ENCODE assay signal across 11 mouse cellular contexts in genomic region chr19:6652775-6653174, GRCm38 (mm10).
A peak's percentile ranks its signal among the peaks of the same experiment; 100 is the strongest.
DNase-seq lines count a peak whose midpoint lies in the region; ATAC-seq and TF ChIP-seq lines count a peak whose summit lies in the region.
"Had no signal": no experiment of that assay in that cellular context is flagged by ENCODE, and none has a peak within 500 bp of the region (broad histone marks: within the 10 kb centered on the region; RNA-seq: fewer than 3 reads in every experiment).

No protein-coding gene starts in this region.

- DNase-seq in cerebellum, adult 2 months: no peak
- no peak for DNase-seq in cerebellum, adult 9-10 months
- no peak for DNase-seq in left cerebral cortex, adult 2 months (ENCODE audit: extremely low spot score in 1 of 2, low spot score in 2 of 2)
- DNase-seq in left cerebral cortex, adult 9 months (ENCODE audit: low spot score in 2 of 2): no peak
- no peak for DNase-seq in liver, embryonic 14.5 days (ENCODE audit: low read depth in 3 of 3, low spot score in 3 of 3)
- no peak for DNase-seq in left cerebral cortex, postnatal 14 days (ENCODE audit: low spot score in 2 of 2)
- DNase-seq: cerebellum, adult 11 months had no signal

- intact Hi-C loops in left cerebral cortex, adult 2 months (cut with DNase I): no loop called here
- intact Hi-C loops in left cerebral cortex, postnatal 14 days (cut with DNase I): no loop called here

- peaks cover 7% of the 10 kb centered on the region for H3K36me3 ChIP-seq in E14TG2a.4 (ENCODE audit: insufficient read depth, low read length)
- H3K36me3 ChIP-seq in liver, embryonic 14.5 days (replicated peaks; ENCODE audit: control insufficient read depth, insufficient read depth, low read depth): no peaks in the 10 kb centered on the region
- H3K36me3 ChIP-seq in heart, embryonic 12.5 days: no peaks in the 10 kb centered on the region
- H3K36me3 ChIP-seq: forebrain, embryonic 10.5 days had no signal

- H3K4me2 ChIP-seq in liver, embryonic 14.5 days (ENCODE audit: low read depth): no peak overlapping the region
- no peak overlapping the region for H3K4me2 ChIP-seq in heart, embryonic 12.5 days
- H3K4me2 ChIP-seq: heart, embryonic 11.5 days had no signal

- TF ChIP-seq CTCF in cerebellum, adult 2 months (IDR thresholded peaks at IDR 0.05; ENCODE audit: borderline replicate concordance, insufficient read depth, low read depth, low read length): peak; percentile 31; the same call in 1 of the 2 replicates
- peak; percentile 19 for TF ChIP-seq CTCF in left cerebral cortex, adult 2 months (IDR thresholded peaks at IDR 0.05)
- peak; percentile 86 for TF ChIP-seq CTCF in E14TG2a.4 (conservative IDR thresholded peaks at IDR 0.05; ENCODE audit: low read length)
- peak; percentile 65 for TF ChIP-seq CTCF in liver, embryonic 14.5 days (IDR thresholded peaks at IDR 0.05; ENCODE audit: low read depth)

- H3K4me3 ChIP-seq in cerebellum, adult 2 months (replicated peaks; ENCODE audit: insufficient read depth, low read depth, low read length): no peak overlapping the region
- H3K4me3 ChIP-seq in left cerebral cortex, adult 2 months: no peak overlapping the region
- H3K4me3 ChIP-seq in E14TG2a.4 (replicated peaks; ENCODE audit: low read length): no peak overlapping the region
- no peak overlapping the region for H3K4me3 ChIP-seq in liver, embryonic 14.5 days (ENCODE audit: insufficient read depth in 1 of 2, low read depth in 2 of 2, low read length in 2 of 2)
- no peak overlapping the region for H3K4me3 ChIP-seq in heart, embryonic 12.5 days
- H3K4me3 ChIP-seq: forebrain, embryonic 10.5 days had no signal

- no peak for TF ChIP-seq POLR2A in cerebellum, adult 2 months (IDR thresholded peaks at IDR 0.05; ENCODE audit: borderline replicate concordance, insufficient read depth, low read length)

- no peak overlapping the region for H3K9ac ChIP-seq in liver, embryonic 14.5 days (replicated peaks)
- H3K9ac ChIP-seq in heart, embryonic 12.5 days: no peak overlapping the region

- H3K9me3 ChIP-seq in E14TG2a.4 (ENCODE audit: low read length): no peaks in the 10 kb centered on the region
- no peaks in the 10 kb centered on the region for H3K9me3 ChIP-seq in liver, embryonic 14.5 days (ENCODE audit: control insufficient read depth, low read length)
- peaks cover 9% of the 10 kb centered on the region; the same call in 1 of the 2 replicates for H3K9me3 ChIP-seq in heart, embryonic 12.5 days (replicated peaks)

- H3K4me1 ChIP-seq in cerebellum, adult 2 months (ENCODE audit: control insufficient read depth, insufficient read depth, low read length): no peaks in the 10 kb centered on the region
- 0 out of 2 replicates have a peak, but pooled peaks cover 4% of the 10 kb centered on the region for H3K4me1 ChIP-seq in E14TG2a.4 (replicated peaks; ENCODE audit: low read depth, low read length)
- no peaks in the 10 kb centered on the region for H3K4me1 ChIP-seq in liver, embryonic 14.5 days (replicated peaks; ENCODE audit: control insufficient read depth in 2 of 2, insufficient read depth in 2 of 2, low read length in 1 of 2)
- H3K4me1 ChIP-seq in heart, embryonic 12.5 days (replicated peaks): no peaks in the 10 kb centered on the region
- H3K4me1 ChIP-seq: forebrain, embryonic 10.5 days had no signal

- no peaks in the 10 kb centered on the region for H3K27me3 ChIP-seq in cerebellum, adult 2 months (ENCODE audit: control insufficient read depth, insufficient read depth, low read length)
- no peaks in the 10 kb centered on the region for H3K27me3 ChIP-seq in E14TG2a.4 (ENCODE audit: insufficient read depth, low read length)
- H3K27me3 ChIP-seq in liver, embryonic 14.5 days (ENCODE audit: control insufficient read depth, insufficient read depth, low read length): no peaks in the 10 kb centered on the region
- no peaks in the 10 kb centered on the region for H3K27me3 ChIP-seq in heart, embryonic 12.5 days (replicated peaks)

- 88% methylated on average over 4 of the region's 4 CpGs for WGBS in cerebellum, adult 2 months
- WGBS in liver, embryonic 14.5 days (ENCODE audit: insufficient replicate concordance): 44% methylated on average over 4 of the region's 4 CpGs
- WGBS in heart, embryonic 12.5 days: 68% methylated on average over 4 of the region's 4 CpGs

- no peak for ATAC-seq in liver, embryonic 14.5 days (ENCODE audit: insufficient read depth)
- ATAC-seq in heart, embryonic 12.5 days (ENCODE audit: insufficient number of reproducible peaks, low FRiP score): no peak

- no peak overlapping the region for H3K27ac ChIP-seq in cerebellum, adult 2 months (ENCODE audit: insufficient read depth, low read length)
- no peak overlapping the region for H3K27ac ChIP-seq in left cerebral cortex, adult 2 months
- H3K27ac ChIP-seq in liver, embryonic 14.5 days: no peak overlapping the region
- no peak overlapping the region for H3K27ac ChIP-seq in heart, embryonic 12.5 days (ENCODE audit: poor library complexity, severe bottlenecking)
- H3K27ac ChIP-seq: forebrain, embryonic 10.5 days had no signal

- TF ChIP-seq EP300 in liver, embryonic 14.5 days (IDR thresholded peaks at IDR 0.05; ENCODE audit: low read depth): no peak

Comparison
In these comparisons a context has a peak if more than half of its experiments do, and no peak if none do; other contexts are left out.
1. CTCF ChIP-seq: peak in every context shown above with its lines; median percentile 86 in E14TG2a.4; 65 in liver, embryonic 14.5 days; 31 in cerebellum, adult 2 months; 19 in left cerebral cortex, adult 2 months.